15 mouse cellular contexts compared by ENCODE assay signal in genomic region chr5:64040676-64041075, GRCm38 (mm10). TPM values are rescaled to one million over a fixed set of nuclear protein-coding genes. Genes with fewer than 3 reads are reported as not detected.
DNase-seq lines count a peak whose midpoint lies in the region; ATAC-seq and TF ChIP-seq lines count a peak whose summit lies in the region.
"Had no signal": no experiment of that assay in that cellular context is flagged by ENCODE, and none has a peak within 500 bp of the region (broad histone marks: within the 10 kb centered on the region; RNA-seq: fewer than 3 reads in every experiment).

No protein-coding gene starts in this region.

- no peaks in the 10 kb centered on the region for H3K79me2 ChIP-seq in liver, adult 2 months (ENCODE audit: control insufficient read depth, insufficient read depth, low read length)

- no peak overlapping the region for H3K27ac ChIP-seq in liver, adult 2 months (replicated peaks; ENCODE audit: insufficient read depth, low read depth, low read length)
- H3K27ac ChIP-seq in liver, embryonic 11.5 days (ENCODE audit: low read depth, low read length), result no peak overlapping the region
- no peak overlapping the region for H3K27ac ChIP-seq in hindbrain, embryonic 11.5 days (ENCODE audit: low read depth, low read length)
- H3K27ac ChIP-seq: embryonic facial prominence, embryonic 10.5 days; forebrain, embryonic 10.5 days; hindbrain, embryonic 15.5 days had no signal

- no peak for ATAC-seq in liver, embryonic 11.5 days (replicated peaks; ENCODE audit: low FRiP score)
- peak; percentile 57 to 81 for ATAC-seq in hematopoietic stem cell, adult 5-6 weeks (replicated peaks in 1 of 2; ENCODE audit: insufficient read depth in 1 of 2, low FRiP score in 2 of 2, low TSS enrichment in 1 of 2, low read depth in 1 of 2, poor library complexity in 2 of 2, severe bottlenecking in 2 of 2)
- ATAC-seq in hindbrain, embryonic 11.5 days (ENCODE audit: low FRiP score), result no peak
- ATAC-seq: liver, postnatal 0 days had no signal

- TF ChIP-seq POLR2A in liver, adult 2 months (IDR thresholded peaks at IDR 0.05; ENCODE audit: extremely low read depth, insufficient read depth, low read length), result no peak

- no peaks in the 10 kb centered on the region for H3K9me3 ChIP-seq in liver, embryonic 11.5 days (ENCODE audit: control insufficient read depth, low read length)
- no peaks in the 10 kb centered on the region for H3K9me3 ChIP-seq in hindbrain, embryonic 11.5 days (ENCODE audit: control insufficient read depth, low read length)
- H3K9me3 ChIP-seq: embryonic facial prominence, embryonic 10.5 days; forebrain, embryonic 10.5 days; hindbrain, embryonic 15.5 days had no signal

- no peak overlapping the region for H3K4me3 ChIP-seq in liver, adult 2 months (ENCODE audit: insufficient read depth, low read depth, low read length)
- H3K4me3 ChIP-seq in liver, embryonic 11.5 days (ENCODE audit: low read depth, low read length), result no peak overlapping the region
- H3K4me3 ChIP-seq in hindbrain, embryonic 11.5 days (ENCODE audit: low read depth, low read length), result no peak overlapping the region
- H3K4me3 ChIP-seq: embryonic facial prominence, embryonic 10.5 days; forebrain, embryonic 10.5 days; hindbrain, embryonic 15.5 days had no signal

- no peaks in the 10 kb centered on the region for H3K4me1 ChIP-seq in liver, adult 2 months (ENCODE audit: control insufficient read depth, insufficient read depth, low read length)
- no peaks in the 10 kb centered on the region for H3K4me1 ChIP-seq in liver, embryonic 11.5 days (replicated peaks; ENCODE audit: control insufficient read depth, insufficient read depth, low read length)
- H3K4me1 ChIP-seq in hindbrain, embryonic 11.5 days (replicated peaks; ENCODE audit: control insufficient read depth, insufficient read depth, low read length), result 0 out of 2 replicates have a peak, but pooled peaks cover 2% of the 10 kb centered on the region

- 80% methylated on average over 6 of the region's 6 CpGs for WGBS in liver, adult 2 months
- WGBS in liver, embryonic 11.5 days, result 72% methylated on average over 6 of the region's 6 CpGs
- 89% methylated on average over 6 of the region's 6 CpGs for WGBS in hindbrain, embryonic 11.5 days

- peak; percentile 9 for DNase-seq in liver, adult 2 months (ENCODE audit: extremely low read depth, low read depth, low spot score)
- DNase-seq in liver, embryonic 11.5 days (ENCODE audit: low spot score), result no peak
- peak; percentile 79 for DNase-seq in CD4-positive, CD25-positive, alpha-beta regulatory T cell, adult 2 months (ENCODE audit: low read depth, low spot score)
- peak; percentile 65 to 80 for DNase-seq in natural killer cell, adult 2 months (ENCODE audit: low spot score in 2 of 2)
- DNase-seq in hindbrain, embryonic 11.5 days (ENCODE audit: low spot score), result no peak
- DNase-seq in frontal cortex, postnatal 14 days (ENCODE audit: low spot score in 2 of 2), result no peak
- no peak for DNase-seq in embryo, embryonic 9.5 days (ENCODE audit: extremely low spot score)
- DNase-seq: cerebellum, adult 8-10 months; gastrocnemius, postnatal 10 days; kidney, postnatal 4 days; liver, postnatal 0 days had no signal

- no peak overlapping the region for H3K4me2 ChIP-seq in liver, embryonic 11.5 days
- no peak overlapping the region for H3K4me2 ChIP-seq in hindbrain, embryonic 11.5 days (replicated peaks; ENCODE audit: low read depth, low read length)
- H3K4me2 ChIP-seq: hindbrain, embryonic 15.5 days had no signal

- H3K36me3 ChIP-seq in liver, adult 2 months (ENCODE audit: control insufficient read depth, insufficient read depth, low read length), result no peaks in the 10 kb centered on the region
- no peaks in the 10 kb centered on the region for H3K36me3 ChIP-seq in liver, embryonic 11.5 days (ENCODE audit: control insufficient read depth, insufficient read depth, low read length)
- H3K36me3 ChIP-seq in hindbrain, embryonic 11.5 days (ENCODE audit: control insufficient read depth, insufficient read depth, low read length), result no peaks in the 10 kb centered on the region
- H3K36me3 ChIP-seq: embryonic facial prominence, embryonic 10.5 days; forebrain, embryonic 10.5 days; hindbrain, embryonic 15.5 days had no signal

- no peaks in the 10 kb centered on the region for H3K27me3 ChIP-seq in liver, adult 2 months (ENCODE audit: control insufficient read depth, insufficient read depth, low read length)
- no peaks in the 10 kb centered on the region for H3K27me3 ChIP-seq in liver, embryonic 11.5 days (replicated peaks; ENCODE audit: control insufficient read depth, insufficient read depth, low read length)
- H3K27me3 ChIP-seq in hindbrain, embryonic 11.5 days (ENCODE audit: control insufficient read depth, insufficient read depth, low read length), result no peaks in the 10 kb centered on the region
- H3K27me3 ChIP-seq: hindbrain, embryonic 15.5 days had no signal

- no peak overlapping the region for H3K9ac ChIP-seq in liver, adult 2 months (ENCODE audit: low read depth, low read length)
- H3K9ac ChIP-seq in liver, embryonic 11.5 days (ENCODE audit: low read depth, low read length), result no peak overlapping the region
- no peak overlapping the region for H3K9ac ChIP-seq in hindbrain, embryonic 11.5 days (ENCODE audit: low read depth, low read length)
- H3K9ac ChIP-seq: hindbrain, embryonic 15.5 days; liver, postnatal 0 days had no signal

- no peak for TF ChIP-seq CTCF in liver, adult 2 months (IDR thresholded peaks at IDR 0.05; ENCODE audit: low read depth, low read length)

RNA-seq across cellular contexts. Expression of gene Pgm2, which starts 52.1 kb away (rescaled TPM):
- total RNA-seq in liver, adult 2 months (2014; rRNA removed), result 4.4 and 5.9 TPM in 2 replicates
- 2.0 and 2.4 TPM in 2 replicates for polyA plus RNA-seq in liver, adult 2 months (2012; rRNA removed)
- 54.4 and 60.3 TPM in 2 replicates for polyA plus RNA-seq in liver, embryonic 11.5 days (2014; fragmentation: Nextera tagmentation; extraction: Ambion mirVana)
- 33.4 and 35.9 TPM in 2 replicates for total RNA-seq in hematopoietic stem cell, adult 5-6 weeks (2017)
- 27.8 and 28.2 TPM in 2 replicates for polyA plus RNA-seq in hindbrain, embryonic 11.5 days (2014; fragmentation: Nextera tagmentation; extraction: Ambion mirVana)

Comparison
In these comparisons a context has a peak if more than half of its experiments do, and no peak if none do; other contexts are left out.
1. DNase-seq: peak in liver, adult 2 months (single experiment), CD4-positive, CD25-positive, alpha-beta regulatory T cell, adult 2 months (single experiment) and natural killer cell, adult 2 months (2 of 2); none in liver, embryonic 11.5 days (single experiment), hindbrain, embryonic 11.5 days (single experiment), frontal cortex, postnatal 14 days (0 of 2) and embryo, embryonic 9.5 days (single experiment).
2. ATAC-seq: peak in hematopoietic stem cell, adult 5-6 weeks (2 of 2); none in liver, embryonic 11.5 days (single experiment) and hindbrain, embryonic 11.5 days (single experiment).